Mouse (Mus musculus): ENCODE data around the gene Echdc2.
"Not testable (repeated sequence)": the region's sequence is repeated elsewhere in the genome, so short reads cannot be mapped to it uniquely, and the experiment has no call there.

Echdc2 gene

GRCm38 (mm10) chr4:108165152-108165895 lies at the start of gene Echdc2:
Gene Echdc2 (plus strand): TSS chr4:108165437.
- CTCF ChIA-PET: interaction anchor here (0.6 kb wide), 1 partner anchor 115 kb away, joined by 4 read pairs; no protein-coding TSS in a partner anchor

- CTCF ChIA-PET: no interaction called here
Observed at GRCm38 (mm10) chr4:108116466-108116865, 48.8 kb upstream of the Echdc2 start.

GRCm38 (mm10) chr4:108117488-108117887 lies 47.7 kb upstream of the Echdc2 start:
- CTCF ChIA-PET: no interaction called here

- CTCF ChIA-PET: interaction anchor here (0.6 kb wide), 1 partner anchor 563 kb away, joined by 4 read pairs; no protein-coding TSS in a partner anchor
Observed at GRCm38 (mm10) chr4:108117924-108118876, 47.0 kb upstream of the Echdc2 start.

- CTCF ChIA-PET: no interaction called here
Observed at GRCm38 (mm10) chr4:108124104-108124503, 41.1 kb upstream of the Echdc2 start.

- CTCF ChIA-PET: no interaction called here
Observed at GRCm38 (mm10) chr4:108126260-108126659, 39.0 kb upstream of the Echdc2 start.

GRCm38 (mm10) chr4:108127516-108127915 lies 37.7 kb upstream of the Echdc2 start:
- CTCF ChIA-PET: no interaction called here

- CTCF ChIA-PET: no interaction called here
Observed at GRCm38 (mm10) chr4:108128339-108128738, 36.9 kb upstream of the Echdc2 start.

- CTCF ChIA-PET: no interaction called here
Observed at GRCm38 (mm10) chr4:108130452-108130851, 34.8 kb upstream of the Echdc2 start.

- CTCF ChIA-PET: no interaction called here
Observed at GRCm38 (mm10) chr4:108136938-108137337, 28.3 kb upstream of the Echdc2 start.

- CTCF ChIA-PET: interaction anchor here (0.6 kb wide), 1 partner anchor 816 kb away, joined by 4 read pairs; no protein-coding TSS in a partner anchor
Observed at GRCm38 (mm10) chr4:108143178-108143577, 22.1 kb upstream of the Echdc2 start.

- CTCF ChIA-PET: interaction anchor here (0.6 kb wide), 1 partner anchor 815 kb away, joined by 4 read pairs; no protein-coding TSS in a partner anchor
Observed at GRCm38 (mm10) chr4:108143778-108144177, 21.5 kb upstream of the Echdc2 start.

GRCm38 (mm10) chr4:108144880-108145279 lies 20.4 kb upstream of the Echdc2 start, which contains the start of gene Scp2:
Gene Scp2 (minus strand): TSS chr4:108144998.
- CTCF ChIA-PET: no interaction called here

GRCm38 (mm10) chr4:108145554-108145953 lies 19.7 kb upstream of the Echdc2 start:
- CTCF ChIA-PET: not testable (repeated sequence)

GRCm38 (mm10) chr4:108155141-108155540 lies 10.1 kb upstream of the Echdc2 start:
- CTCF ChIA-PET: not testable (repeated sequence)

- CTCF ChIA-PET: no interaction called here
Observed at GRCm38 (mm10) chr4:108161936-108162335, 3.3 kb upstream of the Echdc2 start.

- CTCF ChIA-PET: no interaction called here
Observed at GRCm38 (mm10) chr4:108163291-108163690, 1.9 kb upstream of the Echdc2 start.

GRCm38 (mm10) chr4:108166874-108167273 lies 1.6 kb downstream of the Echdc2 start:
- CTCF ChIA-PET: no interaction called here

- CTCF ChIA-PET: no interaction called here
Observed at GRCm38 (mm10) chr4:108168056-108168455, 2.8 kb downstream of the Echdc2 start.

GRCm38 (mm10) chr4:108182278-108182677 lies 17.0 kb downstream of the Echdc2 start:
- CTCF ChIA-PET: interaction anchor here (1.1 kb wide), 1 partner anchor 351 kb away, joined by 4 read pairs; no protein-coding TSS in a partner anchor

GRCm38 (mm10) chr4:108192821-108193323 lies 27.6 kb downstream of the Echdc2 start:
- CTCF ChIA-PET: interaction anchor here (0.5 to 0.6 kb wide), 2 partner anchors 312 to 571 kb away, joined by 3 to 4 read pairs; no protein-coding TSS in a partner anchor

GRCm38 (mm10) chr4:108196277-108196855 lies 31.1 kb downstream of the Echdc2 start:
- CTCF ChIA-PET: no interaction called here
